Mouse (Mus musculus) kidney, adult 11 months (tissue): ENCODE results near the gene Prrc2c.
A peak's percentile ranks its signal among the peaks of the same experiment; 100 is the strongest.
"Not testable (repeated sequence)": the region's sequence is repeated elsewhere in the genome, so short reads cannot be mapped to it uniquely, and the experiment has no call there.

Experiments
- DNase-seq: peaks from one replicate; pipeline ENCODE4 v3.0.0; 2022

Gene Prrc2c

DNA sequence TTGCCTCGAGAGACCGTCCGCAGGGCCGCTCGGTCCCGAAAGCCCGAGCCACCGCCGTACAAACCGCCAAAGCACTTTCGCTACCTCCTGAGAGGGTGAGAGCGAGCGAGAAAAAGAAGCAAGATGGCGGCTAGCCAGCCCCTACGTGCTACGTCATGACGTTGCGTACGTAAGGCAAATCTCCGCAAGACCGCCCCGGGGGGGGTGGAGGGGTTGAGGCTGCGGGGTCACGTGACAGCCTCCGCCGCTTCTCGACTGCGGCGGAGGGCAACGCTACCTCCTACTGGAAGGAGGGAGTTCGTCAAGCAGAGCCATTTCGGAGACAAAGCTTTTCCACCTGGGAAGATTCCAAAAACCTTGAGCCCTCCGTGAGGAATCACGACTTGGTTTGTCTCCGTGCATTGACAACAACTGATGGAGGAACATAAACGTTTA, at the start of gene Prrc2c:
Gene Prrc2c (minus strand): TSS at position 156 of the 435 bp plus-strand sequence.
- peak; percentile 98 for DNase-seq

DNA sequence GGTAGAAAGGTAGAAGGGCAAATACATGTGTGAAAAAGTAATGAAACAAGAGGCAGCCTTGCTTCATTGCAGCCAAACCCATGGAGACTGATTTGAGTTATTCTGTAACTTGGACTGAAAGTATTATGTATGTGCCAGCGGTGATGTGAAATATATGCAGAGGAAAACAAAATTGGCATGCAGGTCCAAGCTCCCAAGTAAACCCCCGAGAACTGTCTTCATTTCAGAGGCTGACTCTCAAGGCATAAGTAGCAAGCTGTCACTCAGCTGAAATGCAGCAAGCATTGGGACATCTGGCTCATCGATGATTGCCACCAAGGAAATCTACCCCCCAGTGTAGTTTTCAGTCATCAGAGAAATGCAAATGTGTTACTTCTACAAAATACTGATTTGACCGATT, 44.9 kb upstream of the Prrc2c start:
- DNase-seq, result no peak

DNA sequence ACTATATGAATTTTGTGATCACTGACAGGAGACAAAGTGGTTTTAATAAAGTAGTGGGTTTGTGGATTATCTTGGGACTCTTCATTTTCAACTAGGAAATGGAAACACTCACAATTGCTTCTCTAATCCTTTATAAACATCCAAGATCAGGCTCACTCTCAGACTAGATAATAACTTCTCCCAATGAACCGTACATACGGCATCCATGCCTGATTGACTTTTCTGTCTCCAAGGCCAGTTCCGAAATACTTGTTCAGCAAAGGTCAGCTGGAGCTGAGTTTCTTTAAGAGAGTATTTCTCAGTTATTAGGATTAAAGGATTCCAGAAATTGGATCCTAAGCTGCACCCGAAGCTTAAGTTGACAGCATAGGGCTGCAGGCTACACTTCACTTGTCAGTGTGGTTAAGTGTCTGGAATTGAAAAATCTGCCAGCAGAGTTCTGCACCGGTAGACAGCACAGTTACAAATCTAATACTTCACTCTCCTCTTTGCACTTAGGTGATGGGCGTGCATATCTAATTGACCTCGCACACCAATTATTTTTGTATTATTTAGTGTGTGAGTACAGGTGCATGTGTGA, 43.4 kb upstream of the Prrc2c start:
- no peak for DNase-seq

DNA sequence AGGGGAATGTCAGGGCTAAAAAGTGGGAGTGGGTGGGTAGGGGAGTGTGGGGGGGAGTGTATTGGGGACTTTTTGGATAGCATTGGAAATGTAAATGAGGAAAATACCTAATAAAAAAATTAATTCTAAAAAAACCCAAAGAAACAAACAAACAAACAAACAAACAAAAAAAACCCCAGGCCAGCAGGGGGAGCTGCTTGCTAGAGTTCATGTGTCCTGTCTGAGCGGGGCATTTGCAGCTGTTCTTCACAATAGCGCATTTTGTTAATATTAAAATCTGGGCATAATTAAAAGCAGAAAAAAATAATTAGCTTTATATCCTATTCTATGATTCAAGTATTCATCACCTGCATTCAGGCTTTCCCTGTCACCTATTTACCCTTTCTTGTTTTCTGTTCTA, 40.7 kb upstream of the Prrc2c start:
- DNase-seq, result not testable (repeated sequence)

DNA sequence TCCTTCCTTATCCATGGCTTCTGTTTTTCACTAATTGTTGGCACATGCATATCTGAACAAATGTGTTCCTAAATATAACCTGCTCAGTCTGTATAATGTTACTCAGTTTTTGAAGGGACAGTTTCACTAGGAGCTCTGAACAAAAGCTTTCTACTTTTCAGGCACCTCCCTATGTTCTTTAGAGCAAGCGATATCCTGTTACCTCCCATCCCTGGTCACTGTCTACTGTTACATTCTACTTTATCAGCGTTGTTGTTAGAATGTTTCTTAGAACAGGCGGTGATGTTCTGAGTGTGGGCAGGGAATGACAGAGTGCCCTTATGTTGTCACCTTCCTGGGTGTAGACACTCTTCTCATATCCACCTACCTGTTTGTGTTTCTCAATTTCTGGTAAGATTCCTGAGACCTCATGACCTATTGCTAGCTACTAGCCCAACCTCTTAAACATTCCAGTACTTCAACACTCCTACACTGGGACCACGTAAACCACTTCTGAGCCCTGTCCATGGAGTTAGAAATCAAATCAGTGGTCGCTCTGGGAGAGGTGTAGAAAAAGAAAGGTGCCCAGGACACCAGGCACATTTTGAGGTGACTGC, 37.7 kb upstream of the Prrc2c start:
- no peak for DNase-seq

DNA sequence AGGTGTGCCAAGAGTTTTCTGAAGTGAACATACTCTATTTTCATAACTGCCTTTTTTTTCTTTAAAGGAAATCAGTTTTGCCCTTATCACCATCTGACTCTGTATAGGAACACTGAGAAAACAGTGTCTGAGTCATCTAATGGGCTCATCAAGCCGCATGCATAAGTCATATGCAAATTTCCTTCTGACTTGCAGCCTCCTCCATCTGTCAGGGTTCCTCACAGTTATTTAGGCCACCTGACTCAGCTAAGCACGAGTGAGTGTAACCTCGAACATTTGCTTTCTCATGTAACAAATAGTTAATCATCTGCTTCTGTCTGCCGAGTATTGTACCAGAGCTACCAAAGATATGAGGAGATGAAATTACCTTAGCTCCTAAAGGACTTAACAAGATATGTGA, 33.3 kb upstream of the Prrc2c start:
- DNase-seq, result no peak

DNA sequence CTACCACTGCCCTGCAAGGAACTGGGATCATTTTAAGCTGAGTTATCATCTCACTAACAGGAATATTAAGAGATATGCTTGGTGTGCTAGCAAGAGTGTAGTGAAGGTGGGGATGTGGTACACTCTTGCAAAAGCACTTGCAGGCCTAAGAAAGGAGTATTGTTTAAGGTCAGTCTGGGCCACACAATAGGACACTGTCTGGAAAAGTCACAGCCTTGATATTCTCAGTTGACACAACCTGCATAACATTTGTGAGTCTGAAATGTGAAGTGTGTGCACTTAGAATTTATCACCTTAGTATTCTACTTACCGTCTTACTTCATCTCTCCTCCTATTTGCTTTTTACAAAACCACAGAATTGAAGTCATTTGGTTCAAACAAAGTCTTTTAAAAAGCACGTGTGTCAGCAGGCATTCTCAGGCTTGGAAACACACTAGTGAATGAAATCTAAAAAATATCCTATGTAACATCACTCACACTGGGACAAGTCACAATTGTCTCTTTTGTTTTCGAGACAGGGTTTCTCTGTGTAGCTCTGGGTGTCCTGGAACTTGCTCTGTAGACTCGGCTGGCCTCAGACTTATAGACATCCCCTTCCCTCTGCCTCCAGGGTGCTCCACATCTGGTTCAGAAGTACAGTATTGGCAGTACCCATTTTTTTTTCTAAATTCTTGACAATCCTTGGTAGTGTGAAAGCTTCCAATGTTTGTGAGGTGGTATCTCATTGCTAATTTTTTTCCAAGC, 31.4 kb upstream of the Prrc2c start:
- DNase-seq, result no peak

DNA sequence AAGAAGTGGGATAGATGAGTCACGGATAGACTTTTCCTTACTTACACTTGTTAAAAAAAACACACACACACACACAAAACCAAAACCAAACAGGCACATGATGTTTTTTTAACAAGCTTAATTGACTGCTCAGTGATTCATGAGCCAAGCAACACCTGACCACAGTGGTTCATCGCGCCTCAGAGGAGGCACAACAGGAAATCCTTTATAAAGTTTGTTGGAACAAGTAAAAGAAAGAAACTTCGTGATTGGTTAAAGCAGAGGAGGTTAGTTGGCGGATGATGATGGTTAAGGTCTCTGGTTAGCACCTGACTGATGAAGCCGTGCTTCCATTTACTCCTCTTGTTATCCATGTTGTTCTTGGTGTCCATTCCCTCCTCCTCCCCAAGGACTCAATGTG, 11.7 kb upstream of the Prrc2c start:
- no peak for DNase-seq

DNA sequence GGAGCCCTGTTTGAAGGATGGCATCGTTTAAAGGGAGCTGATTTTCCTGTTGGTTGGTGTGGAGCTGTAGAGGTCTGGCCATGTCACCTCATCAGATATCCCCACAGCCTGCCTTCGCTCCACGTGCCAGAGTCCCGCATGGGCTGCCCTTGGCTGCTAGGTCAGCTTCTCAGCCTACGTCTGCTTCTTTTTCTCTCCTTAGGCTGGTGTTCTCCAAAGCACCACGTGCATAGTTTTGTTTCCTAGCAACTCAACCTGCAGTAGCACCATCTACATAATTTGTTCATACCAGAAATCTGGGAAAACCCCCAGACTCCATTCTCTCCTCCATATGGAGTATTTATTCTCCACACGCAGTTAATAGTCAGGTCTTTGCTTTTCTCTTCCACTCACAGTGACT, 9.3 kb upstream of the Prrc2c start:
- no peak for DNase-seq

DNA sequence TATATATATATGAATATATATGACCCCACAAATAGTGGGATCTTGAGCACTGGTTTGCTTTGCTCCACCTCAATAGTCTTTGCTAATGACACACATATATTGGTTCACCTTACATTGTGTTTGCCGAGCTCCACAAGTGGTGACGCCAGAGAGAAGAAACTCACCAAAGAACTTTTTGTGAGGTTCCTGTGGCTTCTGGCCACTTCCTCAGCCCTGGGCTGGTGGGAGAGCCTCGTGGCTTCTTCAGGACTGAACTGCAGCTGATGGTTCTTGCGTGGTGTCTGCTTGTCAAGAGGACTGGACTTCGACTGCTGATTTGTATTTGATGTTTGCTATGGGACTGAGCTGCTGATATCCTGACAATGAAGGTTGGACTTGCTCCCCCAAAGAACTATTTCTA, 8.4 kb upstream of the Prrc2c start:
- DNase-seq, result no peak

DNA sequence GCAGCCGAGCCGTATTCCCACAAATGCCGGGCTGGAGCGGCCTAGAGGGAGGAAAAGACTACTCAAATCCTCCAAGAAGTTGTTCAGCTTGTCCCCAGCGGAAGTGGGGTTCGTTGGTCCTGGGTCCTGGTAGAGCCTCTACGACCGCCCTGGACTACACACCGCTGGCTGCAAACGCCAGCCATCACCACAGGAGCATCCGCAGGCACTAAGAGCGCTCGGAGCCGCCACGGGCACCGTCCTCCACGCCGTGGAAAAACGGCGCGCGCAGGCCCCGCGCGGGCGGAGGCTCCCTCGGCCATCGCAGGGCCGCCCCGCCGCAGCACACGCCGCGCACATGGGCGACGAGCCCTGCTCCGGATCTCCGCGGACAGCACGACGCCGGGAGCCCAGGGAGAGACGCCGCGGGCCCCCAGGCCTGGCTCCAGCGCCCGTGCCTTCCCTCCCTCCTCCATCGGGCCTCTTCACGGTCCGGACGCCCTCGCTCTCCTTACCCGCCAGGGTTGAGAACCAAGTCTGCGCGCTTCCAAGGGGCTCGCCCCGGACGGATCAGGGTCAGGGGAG, 443 bp downstream of the Prrc2c start:
- peak; percentile 25 for DNase-seq

DNA sequence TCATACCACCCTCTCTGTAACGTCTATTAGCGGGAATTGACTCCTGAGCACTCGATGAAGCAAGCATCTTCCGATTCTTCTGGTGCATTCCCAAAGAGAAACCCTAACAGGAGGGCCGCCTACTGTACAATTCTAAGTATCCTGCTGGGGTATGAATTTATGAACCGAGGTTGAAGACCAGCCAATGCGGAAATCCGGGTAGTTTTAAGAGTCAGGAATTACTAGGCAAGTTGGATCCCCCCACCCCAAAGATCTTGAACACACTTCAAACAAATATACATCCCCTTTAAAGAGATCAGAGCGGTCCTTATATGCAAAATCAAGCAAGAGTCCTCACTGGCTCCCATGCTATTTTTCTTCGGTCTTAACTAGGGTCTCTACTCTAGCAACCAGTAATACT, 950 bp downstream of the Prrc2c start:
- DNase-seq, result peak; percentile 33

DNA sequence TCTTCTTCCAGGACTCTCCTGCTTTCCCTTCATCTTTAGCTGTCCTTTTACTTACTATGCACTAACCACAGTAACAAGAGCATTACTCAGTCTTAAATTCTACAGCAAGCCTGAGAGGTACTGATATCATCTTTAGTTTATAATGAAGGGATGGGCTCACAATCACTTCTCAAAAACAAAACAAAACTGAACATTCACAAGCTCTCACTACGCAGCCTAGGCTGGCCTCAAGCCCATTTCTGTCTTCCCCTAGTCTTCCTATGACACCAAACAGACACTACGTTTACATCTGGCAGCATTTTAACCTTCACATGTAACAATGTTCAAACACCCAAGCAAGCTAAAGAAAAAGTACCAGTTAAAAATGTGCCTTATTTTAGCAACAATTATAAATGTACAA, 1.9 kb downstream of the Prrc2c start:
- no peak for DNase-seq

DNA sequence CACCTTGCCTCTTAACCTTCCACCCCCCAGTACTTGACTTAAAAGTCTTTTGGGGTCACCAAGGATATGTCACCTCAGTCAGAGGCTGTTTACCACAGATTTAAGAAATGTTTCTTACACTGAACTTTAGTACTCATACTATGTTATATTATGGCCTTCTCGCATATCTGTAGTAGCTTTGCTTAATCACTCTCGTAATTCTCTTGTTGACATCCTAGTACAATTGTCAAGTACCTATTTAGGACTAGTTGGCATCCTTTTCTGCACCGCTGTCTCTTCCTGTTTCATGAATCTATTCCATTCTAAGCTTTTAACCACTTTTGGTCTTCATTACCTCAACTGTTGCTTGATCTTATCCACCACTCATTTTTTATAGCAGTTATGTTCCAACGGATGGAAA, 5.3 kb downstream of the Prrc2c start:
- no peak for DNase-seq

DNA sequence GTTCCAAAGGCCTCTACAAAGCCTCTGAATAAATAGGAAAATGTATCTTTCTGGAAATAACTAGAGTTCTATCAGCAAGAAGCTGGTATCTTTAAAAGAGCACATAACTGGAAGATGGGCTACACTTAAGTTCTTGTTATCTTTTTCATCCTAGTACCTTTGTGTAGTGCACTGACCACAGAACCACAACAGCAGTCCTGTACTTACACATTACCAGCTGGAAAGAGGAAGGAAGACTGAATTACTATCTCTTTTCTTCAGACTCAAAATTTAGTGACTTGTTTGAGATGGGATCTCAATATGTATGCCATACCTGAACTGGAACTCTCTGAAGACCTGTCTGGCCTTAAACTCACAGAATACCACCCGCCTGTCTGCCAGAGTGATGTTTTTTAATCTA, 6.1 kb downstream of the Prrc2c start:
- DNase-seq, result no peak

DNA sequence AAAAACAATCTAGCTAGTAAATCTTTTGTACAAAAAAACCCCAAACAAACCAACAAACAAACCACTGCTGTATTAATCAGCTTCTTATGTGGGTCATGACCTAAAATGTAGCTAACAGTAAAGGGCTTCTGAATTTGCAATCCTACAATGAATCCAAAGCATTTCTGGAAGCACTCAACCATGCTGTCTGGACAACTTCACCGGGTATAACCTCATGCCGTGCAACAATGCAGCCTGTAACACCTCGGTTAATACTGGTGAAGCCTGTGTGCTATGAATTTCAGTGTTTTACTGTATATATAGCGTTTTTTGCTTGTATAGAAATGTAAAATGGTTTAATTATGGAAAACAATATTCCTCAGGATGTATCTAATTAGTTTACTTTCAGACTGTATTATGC, 8.3 kb downstream of the Prrc2c start:
- no peak for DNase-seq

DNA sequence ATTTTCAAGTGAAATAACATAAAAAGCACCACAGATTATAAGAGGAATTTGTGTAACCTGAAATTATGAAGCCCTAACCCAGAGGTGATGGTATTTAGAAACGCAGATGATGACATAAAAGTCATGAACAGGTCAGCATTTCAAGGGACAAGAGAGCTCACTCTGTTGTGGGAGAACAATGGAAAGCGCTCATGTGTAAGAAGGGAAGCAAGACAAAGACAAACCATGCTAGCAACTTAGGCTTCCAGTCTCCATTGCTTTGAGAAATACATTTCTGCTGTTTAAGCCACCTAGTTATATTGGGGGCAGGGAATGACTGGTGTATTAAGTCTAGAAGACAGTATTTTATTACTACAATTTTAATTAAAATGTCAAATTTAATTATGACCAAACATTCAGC, 10.9 kb downstream of the Prrc2c start:
- DNase-seq, result no peak

DNA sequence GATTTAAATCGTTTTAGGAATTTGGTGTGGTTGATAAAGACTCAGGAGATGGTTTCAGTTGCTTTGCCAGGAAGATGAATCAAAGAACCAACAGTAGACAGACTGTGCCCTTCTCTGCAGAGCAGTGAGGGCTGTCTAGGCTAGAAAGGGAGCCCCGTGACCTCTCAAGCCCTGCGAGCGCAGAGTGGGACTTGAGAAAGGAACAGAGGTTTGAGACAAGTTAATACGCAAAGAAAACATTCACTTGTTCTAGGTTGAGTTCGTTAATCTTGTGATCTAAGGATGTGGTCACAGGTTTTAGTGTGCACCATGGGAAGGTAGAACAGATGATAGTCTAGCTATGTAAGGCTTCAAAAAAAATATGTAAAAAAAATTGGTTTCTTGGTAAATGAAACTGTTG, 12.4 kb downstream of the Prrc2c start:
- no peak for DNase-seq

DNA sequence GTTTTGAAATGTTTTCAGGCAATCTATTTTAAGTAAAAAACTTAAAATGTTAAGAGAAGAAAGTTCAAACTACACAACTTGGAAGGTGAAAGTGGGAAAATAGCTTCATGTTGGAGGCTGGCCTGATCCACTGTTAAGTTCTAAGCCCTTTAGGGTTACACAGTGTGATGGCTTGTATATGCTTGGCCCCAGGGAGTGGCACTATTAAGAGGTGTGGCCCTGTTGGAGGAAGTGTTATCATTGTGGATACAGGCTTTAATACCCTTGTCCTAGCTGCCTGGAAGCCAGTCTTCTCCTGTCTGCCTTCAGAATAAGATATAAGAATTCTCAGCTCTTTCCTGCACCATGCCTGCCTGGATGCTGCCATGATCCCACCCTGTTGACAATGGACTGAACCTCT, 16.7 kb downstream of the Prrc2c start:
- DNase-seq, result no peak

DNA sequence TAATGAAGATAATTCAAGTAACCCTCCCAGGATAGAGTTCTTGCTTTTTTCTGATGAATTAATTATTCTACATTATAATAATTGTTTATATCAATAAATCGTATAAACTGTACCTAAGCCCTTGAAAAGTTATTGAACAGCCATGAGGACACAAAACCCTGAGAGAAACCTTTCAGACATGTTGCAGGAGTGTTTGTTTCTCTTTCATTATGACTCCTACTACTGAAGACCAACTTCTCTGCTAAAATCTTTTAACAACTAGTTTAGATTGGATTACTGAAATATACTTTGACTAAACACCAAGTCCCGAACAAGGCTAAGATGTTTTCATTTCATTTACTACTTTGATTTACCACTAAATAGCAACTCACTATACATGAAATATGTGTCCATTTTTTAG, 19.7 kb downstream of the Prrc2c start:
- DNase-seq, result no peak

DNA sequence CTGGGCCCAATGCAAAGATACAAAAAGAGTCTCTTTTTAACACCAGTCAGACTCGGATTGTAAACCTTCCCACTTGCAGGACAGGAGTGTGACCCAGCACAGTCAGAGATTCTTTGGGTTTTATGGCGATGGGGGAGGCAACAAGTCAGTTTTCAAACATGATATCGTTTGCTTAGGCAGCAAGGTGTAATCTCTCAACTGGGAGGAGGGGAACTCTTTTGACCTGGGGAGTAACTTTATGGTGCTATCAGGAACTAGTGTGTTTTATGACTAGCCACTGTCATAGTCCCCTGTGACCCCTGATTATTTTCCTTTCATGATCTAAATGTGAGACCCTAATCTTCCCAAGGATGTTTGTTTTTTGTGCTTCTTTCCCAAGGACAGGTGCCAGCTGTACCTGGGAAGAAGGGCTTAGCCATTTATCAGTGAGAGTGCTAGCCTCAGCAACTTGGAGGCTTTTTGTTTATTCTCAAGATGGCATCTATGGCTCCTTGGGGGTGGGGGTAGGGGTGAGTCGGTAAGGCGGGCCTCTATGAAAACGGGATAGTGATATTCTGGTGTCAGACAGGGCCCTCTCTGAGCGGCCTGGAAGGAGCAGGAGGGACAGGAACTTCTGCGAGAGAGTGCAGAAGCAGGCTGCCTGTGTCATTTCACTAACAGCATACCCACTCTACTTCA, 39.8 kb downstream of the Prrc2c start:
- DNase-seq, result no peak

DNA sequence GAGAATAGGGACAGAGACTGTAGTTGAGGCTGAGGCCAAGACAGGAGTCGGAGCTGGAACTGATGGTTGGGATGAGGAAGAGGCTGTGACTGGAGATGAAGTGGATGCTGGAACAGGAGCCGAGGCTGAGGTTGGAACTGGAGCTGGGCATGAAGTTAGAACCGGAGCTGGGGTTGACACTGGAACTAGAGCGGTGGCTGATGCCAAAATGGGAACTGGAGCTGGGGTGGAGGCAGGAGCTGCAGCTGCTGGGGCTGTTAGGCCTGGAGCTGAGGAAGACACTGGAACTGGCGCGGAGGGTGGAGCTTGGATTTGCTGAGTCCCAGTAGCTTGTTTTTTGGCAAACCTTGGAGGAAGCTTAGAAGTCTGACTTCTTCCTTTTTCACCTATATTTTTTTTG, 42.5 kb downstream of the Prrc2c start:
- no peak for DNase-seq

DNA sequence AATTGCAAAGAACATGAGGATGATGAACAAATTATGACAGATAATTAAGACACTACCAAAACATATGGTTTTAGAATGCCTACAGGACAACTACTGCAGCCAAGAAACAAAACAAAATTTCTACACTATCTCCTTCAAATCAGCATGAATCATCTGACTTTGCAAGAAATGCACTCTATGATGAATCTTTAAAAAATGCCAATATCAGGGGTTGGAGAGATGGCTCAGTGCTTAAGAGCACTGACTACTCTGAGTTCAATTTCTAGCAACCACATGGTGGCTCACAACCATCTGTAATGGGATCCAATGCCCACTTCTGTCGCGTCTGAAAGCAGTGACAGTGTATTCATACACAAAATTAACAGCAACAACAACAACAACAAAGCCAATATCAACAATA, 46.6 kb downstream of the Prrc2c start:
- DNase-seq, result no peak
